Mouse (Mus musculus) embryonic facial prominence, embryonic 10.5 days (tissue): ENCODE measurements around the gene Gfpt2. TPM values are rescaled to one million over a fixed set of nuclear protein-coding genes. Genes with fewer than 3 reads are reported as not detected.

Source experiments
- DNase-seq: peaks from one replicate; pipeline ENCODE4 v3.0.0-alpha.2; 2017; ENCODE audit warnings: low spot score
- H3K27ac ChIP-seq: fragments of 300-500 bp; sonication (generic); replicated peaks from 2 replicates; pipeline ENCODE4 v1.5.1; 2016; ENCODE audit warnings: mild to moderate bottlenecking
- H3K27me3 ChIP-seq: fragments of 300-500 bp; sonication (generic); replicated peaks from 2 replicates; pipeline ENCODE4 v1.6.1; 2016; ENCODE audit warnings: low read depth, mild to moderate bottlenecking; ENCODE audit not compliant: poor library complexity, severe bottlenecking
- H3K36me3 ChIP-seq: fragments of 300-500 bp; sonication (generic); replicated peaks from 2 replicates; pipeline ENCODE4 v1.6.1; 2016; ENCODE audit warnings: mild to moderate bottlenecking, moderate library complexity
- H3K4me1 ChIP-seq: fragments of 300-500 bp; sonication (generic); 2 replicates; pipeline ENCODE4 v1.6.1; 2016
- H3K4me3 ChIP-seq: fragments of 300-500 bp; sonication (generic); 2 replicates; pipeline ENCODE4 v1.5.1; 2016; ENCODE audit warnings: mild to moderate bottlenecking, moderate library complexity
- H3K9me3 ChIP-seq: fragments of 300-500 bp; sonication (generic); 2 replicates; pipeline ENCODE4 v1.6.1; 2016; ENCODE audit warnings: mild to moderate bottlenecking
- WGBS: fragments of 180-500 bp; shearing (Covaris S2); methylation state at CpG from one replicate; pipeline ENCODE4 v1.1.7; 2016; 5-methylcytosine and 5-hydroxymethylcytosine counted together
- polyA plus RNA-seq: library from polyadenylated mRNA; unstranded; fragments of >200 nt; fragmentation: Nextera tagmentation; extraction: Ambion mirVana; gene quantifications from 2 replicates; pipeline ENCODE4 v1.2.1, GENCODE M21; 2016

Gene Gfpt2
- polyA plus RNA-seq: 40.5 and 44.0 TPM in 2 replicates

DNA sequence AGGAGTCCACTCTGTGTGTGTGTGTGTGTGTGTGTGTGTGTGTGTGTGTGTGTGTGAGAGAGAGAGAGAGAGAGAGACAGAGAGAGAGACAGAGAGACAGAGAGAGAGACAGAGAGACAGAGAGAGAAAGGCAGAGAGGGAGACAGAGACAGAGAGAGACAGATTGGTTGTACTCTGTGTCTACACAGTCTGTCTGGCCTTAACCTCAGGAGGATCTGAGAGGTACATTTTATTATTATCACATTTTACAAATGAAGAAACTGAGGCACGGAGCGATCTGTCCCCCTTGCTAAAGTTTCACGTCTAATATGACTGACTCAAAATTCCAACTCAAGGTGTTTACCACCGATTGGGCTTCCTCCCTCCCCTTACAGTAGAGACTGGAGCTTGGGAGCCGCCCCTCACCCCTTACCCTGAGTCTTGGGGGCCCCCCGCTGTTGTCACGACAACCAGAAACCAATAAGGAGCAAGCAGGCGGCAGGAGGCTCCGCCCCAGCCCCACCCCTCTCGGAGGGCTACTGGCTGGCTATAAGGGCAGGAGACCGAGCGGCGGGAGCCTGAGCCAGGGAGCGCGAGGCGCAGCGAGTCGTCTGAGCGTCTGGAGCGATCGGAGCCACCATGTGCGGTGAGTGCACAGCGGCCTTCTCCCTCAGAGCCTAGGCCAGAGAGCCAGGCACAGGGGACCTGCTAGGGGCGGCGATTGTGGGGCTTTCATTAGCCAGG lies at the start of gene Gfpt2:
Gene Gfpt2 (plus strand): TSS at position 560 of the 723 bp plus-strand sequence.
- Histone ChIP-seq H3K27me3 (peaks cover 6% of the 10 kb centered on the region), H3K27ac (peak within 1 kb of the TSS; percentile 91), H3K36me3 (peaks cover 15% of the 10 kb centered on the region; the same call in 1 of the 2 replicates), H3K4me3 (peak within 1 kb of the TSS; percentile 64), H3K4me1 (peaks cover 37% of the 10 kb centered on the region), H3K9me3 (no peaks in the 10 kb centered on the region)
- WGBS: under 1% methylated on average over 25 of the region's 25 CpGs
- DNase-seq: peak; percentile 96

DNA sequence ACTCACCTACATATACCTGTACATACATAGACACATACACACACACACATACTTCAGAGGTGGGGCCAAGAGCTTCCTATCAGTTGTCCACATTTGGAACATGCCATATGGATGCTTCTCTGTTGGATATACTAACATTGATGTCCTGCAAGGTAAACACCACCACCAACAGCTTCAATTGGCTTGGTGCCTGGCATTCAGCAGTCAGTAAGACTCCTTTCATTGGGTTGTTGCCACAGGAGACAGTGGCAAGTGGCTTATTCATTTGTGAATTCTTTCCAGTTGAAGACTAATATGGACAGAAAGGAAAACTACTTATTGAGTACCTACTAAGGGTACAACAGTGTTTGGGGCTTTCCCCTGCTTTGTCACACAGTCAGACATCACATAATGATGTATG lies 49.0 kb upstream of the Gfpt2 start:
- H3K36me3 ChIP-seq: no peaks in the 10 kb centered on the region
- no peaks in the 10 kb centered on the region for H3K27me3 ChIP-seq
- H3K27ac ChIP-seq: no peak overlapping the region
- peaks cover 5% of the 10 kb centered on the region; the same call in 1 of the 2 replicates for H3K9me3 ChIP-seq
- no peak overlapping the region for H3K4me3 ChIP-seq
- no peaks in the 10 kb centered on the region for H3K4me1 ChIP-seq
- no peak for DNase-seq

DNA sequence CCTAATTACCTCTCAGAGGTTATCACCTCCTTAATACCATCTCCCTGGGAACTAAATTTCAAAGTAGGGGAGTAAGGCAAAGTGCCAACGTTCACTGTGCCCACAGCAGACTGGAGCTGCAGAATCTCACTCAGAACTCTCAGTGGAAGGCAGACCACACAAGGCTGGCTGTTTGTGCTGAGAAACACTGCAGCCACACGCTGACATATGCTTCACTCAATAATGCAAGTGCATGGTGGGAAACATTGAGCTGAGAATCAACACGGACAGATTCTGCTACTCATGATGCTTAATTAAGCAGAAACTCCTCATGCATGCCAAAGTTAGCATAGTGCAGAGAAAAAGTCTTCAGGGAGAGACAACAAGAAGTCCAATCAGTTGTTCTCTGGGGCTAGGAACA lies 48.1 kb upstream of the Gfpt2 start:
- no peaks in the 10 kb centered on the region for H3K4me1 ChIP-seq
- no peak overlapping the region for H3K4me3 ChIP-seq
- no peaks in the 10 kb centered on the region for H3K36me3 ChIP-seq
- peaks cover 5% of the 10 kb centered on the region; the same call in 1 of the 2 replicates for H3K9me3 ChIP-seq
- no peak for DNase-seq
- no peak overlapping the region for H3K27ac ChIP-seq
- WGBS: 82% methylated on average over 3 of the region's 3 CpGs
- H3K27me3 ChIP-seq: no peaks in the 10 kb centered on the region

DNA sequence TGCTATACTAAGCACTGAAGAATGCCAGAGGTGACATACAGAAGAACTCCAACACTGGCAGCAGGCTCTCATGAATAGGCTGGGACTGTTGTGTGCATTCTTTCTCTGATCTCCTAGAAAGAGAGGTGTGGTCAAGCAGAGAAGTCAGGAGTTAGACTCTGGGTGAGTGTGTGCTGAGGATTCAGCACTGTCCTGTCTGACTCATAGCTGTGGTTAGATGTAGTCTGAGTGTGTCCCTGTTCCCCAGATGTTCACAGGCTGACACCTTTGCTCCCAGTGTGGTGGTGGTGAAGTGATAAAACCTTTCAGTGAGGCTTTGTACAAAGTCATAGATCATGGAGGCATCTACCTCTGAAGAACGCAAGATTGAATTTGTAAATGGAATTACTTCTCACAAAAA lies 47.2 kb upstream of the Gfpt2 start:
- WGBS: 88% methylated on average over 1 of the region's 1 CpGs
- no peaks in the 10 kb centered on the region for H3K36me3 ChIP-seq
- H3K27me3 ChIP-seq: no peaks in the 10 kb centered on the region
- H3K4me3 ChIP-seq: no peak overlapping the region
- H3K4me1 ChIP-seq: no peaks in the 10 kb centered on the region
- DNase-seq: no peak
- peaks cover 5% of the 10 kb centered on the region; the same call in 1 of the 2 replicates for H3K9me3 ChIP-seq
- H3K27ac ChIP-seq: no peak overlapping the region

GRCm38 (mm10) chr11:49754958-49755665 lies 38.9 kb upstream of the Gfpt2 start:
- H3K36me3 ChIP-seq: no peaks in the 10 kb centered on the region
- no peak for DNase-seq
- H3K27ac ChIP-seq: peak overlapping the region; percentile 44; the same call in 1 of the 2 replicates

DNA sequence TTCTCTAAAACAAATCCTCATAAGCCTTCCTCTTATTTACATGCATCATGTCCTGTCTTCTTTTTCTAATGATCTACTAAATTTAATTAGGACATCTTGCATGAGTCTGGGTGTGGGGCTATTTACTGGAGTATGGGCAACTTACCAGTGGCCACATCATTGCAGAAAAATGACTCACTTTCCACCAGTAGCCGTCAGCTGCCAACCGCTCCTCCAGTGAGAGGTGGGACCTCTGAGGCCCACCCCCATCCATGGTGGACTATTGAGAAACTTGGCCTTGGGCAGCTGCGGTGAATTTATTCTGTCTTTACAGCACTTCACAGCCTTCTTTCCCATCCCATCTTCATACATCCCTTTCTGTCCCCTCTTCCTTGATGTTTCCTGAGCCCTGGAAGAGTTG lies 35.9 kb upstream of the Gfpt2 start:
- no peak for DNase-seq
- Histone ChIP-seq H3K4me3 (no peak overlapping the region), H3K4me1 (peaks cover 14% of the 10 kb centered on the region), H3K9me3 (no peaks in the 10 kb centered on the region), H3K27ac (no peak overlapping the region), H3K36me3 (no peaks in the 10 kb centered on the region), H3K27me3 (no peaks in the 10 kb centered on the region)
- 91% methylated on average over 3 of the region's 3 CpGs for WGBS

More at GRCm38 (mm10) chr11:49754958-49755665, 38.9 kb upstream of the Gfpt2 start:
- Histone ChIP-seq H3K4me3 (no peak overlapping the region), H3K27me3 (no peaks in the 10 kb centered on the region), H3K4me1 (peaks cover 9% of the 10 kb centered on the region), H3K9me3 (no peaks in the 10 kb centered on the region)
- 58% methylated on average over 12 of the region's 12 CpGs for WGBS

GRCm38 (mm10) chr11:49761130-49761529 lies 32.8 kb upstream of the Gfpt2 start:
- Histone ChIP-seq H3K4me1 (peaks cover 25% of the 10 kb centered on the region), H3K27ac (no peak overlapping the region), H3K27me3 (no peaks in the 10 kb centered on the region), H3K36me3 (no peaks in the 10 kb centered on the region), H3K9me3 (no peaks in the 10 kb centered on the region), H3K4me3 (no peak overlapping the region)
- WGBS: 85% methylated on average over 5 of the region's 5 CpGs
- DNase-seq: no peak

DNA sequence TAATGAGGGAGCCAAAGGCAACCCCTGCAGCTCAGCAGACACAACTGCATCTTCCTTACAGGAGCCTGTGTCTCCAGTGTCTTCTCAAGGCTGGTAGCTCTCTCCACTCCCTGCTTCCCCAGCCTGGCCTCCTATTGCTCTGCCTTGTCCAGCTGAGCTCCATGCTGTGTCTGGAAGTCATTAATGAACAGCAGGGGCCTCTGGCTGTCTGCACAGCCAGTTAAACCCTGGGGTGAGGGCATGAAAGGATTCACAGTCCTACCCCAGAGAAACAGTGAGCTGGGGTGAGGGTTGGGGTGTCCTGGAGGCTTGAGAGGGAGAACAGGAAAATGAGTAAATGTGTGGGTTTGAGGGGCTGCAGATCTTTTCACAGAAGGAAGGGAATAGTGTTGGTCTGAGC lies 30.4 kb upstream of the Gfpt2 start:
- Histone ChIP-seq H3K36me3 (no peaks in the 10 kb centered on the region), H3K4me1 (peaks cover 25% of the 10 kb centered on the region), H3K9me3 (no peaks in the 10 kb centered on the region), H3K27ac (peak overlapping the region; percentile 89), H3K27me3 (no peaks in the 10 kb centered on the region), H3K4me3 (no peak overlapping the region; the same call in 1 of the 2 replicates)
- DNase-seq: peak; percentile 69

DNA sequence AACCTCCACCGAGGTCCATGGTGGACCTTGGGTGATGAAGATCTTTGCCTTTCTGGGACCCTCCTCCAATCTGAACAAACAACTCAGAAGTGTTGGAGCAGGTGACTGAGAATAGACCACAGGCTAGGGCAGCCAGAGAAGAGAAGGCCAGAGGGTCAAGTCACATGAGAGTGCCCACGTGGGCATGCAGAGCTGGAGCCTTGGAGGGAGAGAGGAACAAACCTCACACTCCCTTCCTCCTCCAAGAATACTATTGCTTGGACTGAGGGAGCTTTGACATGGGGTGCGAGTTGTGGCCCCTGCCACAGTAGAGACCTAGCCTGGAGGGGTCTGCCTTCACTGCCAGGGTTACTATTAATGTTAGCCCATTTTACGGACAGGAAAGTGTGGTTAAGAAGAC lies 30.0 kb upstream of the Gfpt2 start:
- DNase-seq: peak; percentile 52
- WGBS: 45% methylated on average over 4 of the region's 4 CpGs
- H3K9me3 ChIP-seq: no peaks in the 10 kb centered on the region
- H3K27me3 ChIP-seq: no peaks in the 10 kb centered on the region
- peaks cover 25% of the 10 kb centered on the region for H3K4me1 ChIP-seq
- no peak overlapping the region for H3K4me3 ChIP-seq
- H3K36me3 ChIP-seq: no peaks in the 10 kb centered on the region
- peak overlapping the region; percentile 89 for H3K27ac ChIP-seq

- Histone ChIP-seq H3K9me3 (no peaks in the 10 kb centered on the region), H3K36me3 (no peaks in the 10 kb centered on the region), H3K4me1 (peaks cover 25% of the 10 kb centered on the region), H3K4me3 (peak overlapping the region; percentile 21; the same call in 1 of the 2 replicates), H3K27ac (peak overlapping the region; percentile 89), H3K27me3 (no peaks in the 10 kb centered on the region)
- WGBS: 26% methylated on average over 8 of the region's 8 CpGs
- DNase-seq: peak; percentile 83
These were observed 29.2 kb upstream of the Gfpt2 start for GRCm38 (mm10) chr11:49764639-49765299.

- DNase-seq: no peak
These were observed 28.4 kb upstream of the Gfpt2 start for GRCm38 (mm10) chr11:49765377-49766136.

GRCm38 (mm10) chr11:49766137-49766411 lies 27.9 kb upstream of the Gfpt2 start:
- H3K9me3 ChIP-seq: no peaks in the 10 kb centered on the region
- no peaks in the 10 kb centered on the region for H3K36me3 ChIP-seq
- no peak overlapping the region for H3K4me3 ChIP-seq
- peaks cover 25% of the 10 kb centered on the region for H3K4me1 ChIP-seq
- DNase-seq: no peak
- WGBS: 88% methylated on average over 2 of the region's 2 CpGs
- 0 out of 2 replicates have a peak overlapping the region, but pooled peaks have one; percentile 30 for H3K27ac ChIP-seq
- H3K27me3 ChIP-seq: no peaks in the 10 kb centered on the region

More at GRCm38 (mm10) chr11:49765377-49766136, 28.4 kb upstream of the Gfpt2 start:
- H3K27me3 ChIP-seq: no peaks in the 10 kb centered on the region
- no peaks in the 10 kb centered on the region for H3K9me3 ChIP-seq
- H3K4me1 ChIP-seq: peaks cover 25% of the 10 kb centered on the region
- no peak overlapping the region for H3K4me3 ChIP-seq
- peak overlapping the region; percentile 89; the same call in 1 of the 2 replicates for H3K27ac ChIP-seq
- 87% methylated on average over 3 of the region's 3 CpGs for WGBS
- no peaks in the 10 kb centered on the region for H3K36me3 ChIP-seq
